Mouse (Mus musculus): Measurements from ENCODE around the gene Spata2l.

DNA sequence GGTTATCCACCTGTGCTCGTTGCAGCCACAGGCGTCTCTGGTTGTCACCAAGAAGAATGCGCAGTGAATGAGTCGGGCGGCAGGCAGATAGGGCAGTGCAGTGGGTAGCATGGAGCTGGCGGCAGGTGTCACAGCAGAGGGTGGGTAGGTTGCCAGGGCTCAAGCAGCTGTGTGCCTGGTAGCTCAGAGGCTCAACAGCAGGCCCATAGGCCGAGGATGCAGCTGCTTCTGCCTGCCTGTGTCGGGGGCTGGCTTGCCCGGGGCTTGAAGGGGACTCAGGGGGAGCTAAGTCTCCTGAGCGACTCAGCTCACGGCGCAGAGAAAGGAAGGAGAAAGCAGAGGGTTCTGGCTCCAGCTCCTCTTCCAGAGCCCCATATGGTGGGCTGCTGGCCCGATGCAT is 2.7 kb downstream of the Spata2l start:
- no peak for TF ChIP-seq CTCF (conservative IDR thresholded peaks at IDR 0.05; ENCODE audit: insufficient read depth, insufficient read length, low read depth, low read length)
- no peak for TF ChIP-seq POLR2A (IDR thresholded peaks at IDR 0.05; ENCODE audit: low read depth, low read length)
